Mouse (Mus musculus) embryonic fibroblast, embryonic 13.5 days (primary cell): ENCODE data around the gene Igf1r.

Experiments
- CTCF ChIP-seq: IDR thresholded peaks from 2 replicates; pipeline ENCODE4 v1.5.1; 2011; ENCODE audit warnings: mild to moderate bottlenecking, control low read depth, low read length, moderate library complexity, borderline replicate concordance; ENCODE audit not compliant: insufficient read depth
- POLR2A ChIP-seq: IDR thresholded peaks from 2 replicates; pipeline ENCODE4 v1.6.1; 2011; ENCODE audit warnings: low read depth, mild to moderate bottlenecking, control low read depth, low read length, moderate library complexity

GRCm38 (mm10) chr7:68151892-68152291, 199.3 kb downstream of the Igf1r start:
- TF ChIP-seq CTCF (no peak), POLR2A (no peak)
